Mouse (Mus musculus) right cerebral cortex, postnatal 4 days (tissue): ENCODE measurements around the gene Rasgrp1.

Source experiments
- DNase-seq: peaks from one replicate; pipeline ENCODE4 v3.0.0-alpha.2; 2022

The Rasgrp1 gene

GRCm38 (mm10) chr2:117342547-117343239, at the start of gene Rasgrp1:
Gene Rasgrp1, minus strand, starts transcription at chr2:117343001.
- peak; percentile 42 for DNase-seq

- peak; percentile 53 for DNase-seq
These were observed 47.4 kb upstream of the Rasgrp1 start for GRCm38 (mm10) chr2:117389925-117390892.

- no peak for DNase-seq
These were observed 46.7 kb upstream of the Rasgrp1 start for GRCm38 (mm10) chr2:117389460-117389859.

GRCm38 (mm10) chr2:117388121-117388520, 45.3 kb upstream of the Rasgrp1 start:
- no peak for DNase-seq

- no peak for DNase-seq
These were observed 44.3 kb upstream of the Rasgrp1 start for GRCm38 (mm10) chr2:117386981-117387705.

GRCm38 (mm10) chr2:117386036-117386590, 43.3 kb upstream of the Rasgrp1 start:
- DNase-seq: no peak

- no peak for DNase-seq
These were observed 38.5 kb upstream of the Rasgrp1 start for GRCm38 (mm10) chr2:117381314-117381713.

- DNase-seq: no peak
These were observed 31.6 kb upstream of the Rasgrp1 start for GRCm38 (mm10) chr2:117374293-117374830.

GRCm38 (mm10) chr2:117371706-117372105, 28.9 kb upstream of the Rasgrp1 start:
- DNase-seq: no peak

- no peak for DNase-seq
These were observed 23.7 kb upstream of the Rasgrp1 start for GRCm38 (mm10) chr2:117366478-117366877.

- no peak for DNase-seq
These were observed 21.3 kb upstream of the Rasgrp1 start for GRCm38 (mm10) chr2:117364056-117364455.

GRCm38 (mm10) chr2:117357939-117358338, 15.1 kb upstream of the Rasgrp1 start:
- DNase-seq: no peak

- no peak for DNase-seq
These were observed 9.7 kb upstream of the Rasgrp1 start for GRCm38 (mm10) chr2:117352305-117353123.

GRCm38 (mm10) chr2:117350138-117350537, 7.3 kb upstream of the Rasgrp1 start:
- no peak for DNase-seq

- no peak for DNase-seq
These were observed 431 bp upstream of the Rasgrp1 start for GRCm38 (mm10) chr2:117343240-117343624.

GRCm38 (mm10) chr2:117342090-117342546, 683 bp downstream of the Rasgrp1 start:
- DNase-seq: peak; percentile 84

- no peak for DNase-seq
These were observed 4.3 kb downstream of the Rasgrp1 start for GRCm38 (mm10) chr2:117338501-117338900.

GRCm38 (mm10) chr2:117337902-117338301, 4.9 kb downstream of the Rasgrp1 start:
- DNase-seq: no peak

- DNase-seq: no peak
These were observed 5.7 kb downstream of the Rasgrp1 start for GRCm38 (mm10) chr2:117336946-117337665.

- no peak for DNase-seq
These were observed 7.1 kb downstream of the Rasgrp1 start for GRCm38 (mm10) chr2:117335552-117336188.
